Mouse (Mus musculus): Measurements from ENCODE around the gene Irgq.

The Irgq gene

GRCm38 (mm10) chr7:24546634-24547389 lies 16.3 kb downstream of the Irgq start:
- DNase-seq (ENCODE audit: low read depth, low spot score): peak; percentile 100

GRCm38 (mm10) chr7:24547534-24548036 lies 17.1 kb downstream of the Irgq start:
- DNase-seq (ENCODE audit: low read depth, low spot score): no peak

- DNase-seq (ENCODE audit: low read depth, low spot score): no peak
Measured at GRCm38 (mm10) chr7:24551985-24552759, 21.7 kb downstream of the Irgq start.

GRCm38 (mm10) chr7:24555786-24556185 lies 25.3 kb downstream of the Irgq start:
- no peak for DNase-seq (ENCODE audit: low read depth, low spot score)

- no peak for DNase-seq (ENCODE audit: low read depth, low spot score)
Measured at GRCm38 (mm10) chr7:24561450-24561849, 31.0 kb downstream of the Irgq start.

GRCm38 (mm10) chr7:24563191-24563836 lies 32.8 kb downstream of the Irgq start:
- DNase-seq (ENCODE audit: low read depth, low spot score): no peak

- DNase-seq (ENCODE audit: low read depth, low spot score): no peak
Measured at GRCm38 (mm10) chr7:24563837-24564206, 33.3 kb downstream of the Irgq start.

- peak; percentile 72 for DNase-seq (ENCODE audit: low read depth, low spot score)
Measured at GRCm38 (mm10) chr7:24564607-24565265, 34.2 kb downstream of the Irgq start.

- no peak for DNase-seq (ENCODE audit: low read depth, low spot score)
Measured at GRCm38 (mm10) chr7:24565627-24566026, 35.1 kb downstream of the Irgq start.

- no peak for DNase-seq (ENCODE audit: low read depth, low spot score)
Measured at GRCm38 (mm10) chr7:24566206-24566605, 35.7 kb downstream of the Irgq start.

- peak; percentile 28 for DNase-seq (ENCODE audit: low read depth, low spot score)
Measured at GRCm38 (mm10) chr7:24568512-24568911, 38.0 kb downstream of the Irgq start.

- no peak for DNase-seq (ENCODE audit: low read depth, low spot score)
Measured at GRCm38 (mm10) chr7:24571071-24571470, 40.6 kb downstream of the Irgq start.

GRCm38 (mm10) chr7:24572455-24572854 lies 42.0 kb downstream of the Irgq start:
- no peak for DNase-seq (ENCODE audit: low read depth, low spot score)

- no peak for DNase-seq (ENCODE audit: low read depth, low spot score)
Measured at GRCm38 (mm10) chr7:24574224-24574796, 43.8 kb downstream of the Irgq start.

- DNase-seq (ENCODE audit: low read depth, low spot score): no peak
Measured at GRCm38 (mm10) chr7:24577811-24578210, 47.3 kb downstream of the Irgq start.

- no peak for DNase-seq (ENCODE audit: low read depth, low spot score)
Measured at GRCm38 (mm10) chr7:24584876-24585275, 54.4 kb downstream of the Irgq start.

- DNase-seq (ENCODE audit: low read depth, low spot score): no peak
Measured at GRCm38 (mm10) chr7:24585995-24586394, 55.5 kb downstream of the Irgq start.

- DNase-seq (ENCODE audit: low read depth, low spot score): peak; percentile 39
Measured at GRCm38 (mm10) chr7:24586828-24587227, 56.3 kb downstream of the Irgq start.

GRCm38 (mm10) chr7:24587330-24588105 lies 57.0 kb downstream of the Irgq start, which contains the start of the genes Ethe1 and Zfp575:
Gene Ethe1 (plus strand): TSS chr7:24587543.
Gene Zfp575 (minus strand): TSS chr7:24587641.
- peak; percentile 89 for DNase-seq (ENCODE audit: low read depth, low spot score)

All from brain, adult 2 months (tissue).